Mouse (Mus musculus) embryonic fibroblast, embryonic 13.5 days (primary cell): ENCODE data around the gene Colgalt1.

Experiments
- CTCF ChIP-seq: IDR thresholded peaks from 2 replicates; pipeline ENCODE4 v1.5.1; 2011; ENCODE audit warnings: mild to moderate bottlenecking, control low read depth, low read length, moderate library complexity, borderline replicate concordance; ENCODE audit not compliant: insufficient read depth
- POLR2A ChIP-seq: IDR thresholded peaks from 2 replicates; pipeline ENCODE4 v1.6.1; 2011; ENCODE audit warnings: low read depth, mild to moderate bottlenecking, control low read depth, low read length, moderate library complexity

DNA sequence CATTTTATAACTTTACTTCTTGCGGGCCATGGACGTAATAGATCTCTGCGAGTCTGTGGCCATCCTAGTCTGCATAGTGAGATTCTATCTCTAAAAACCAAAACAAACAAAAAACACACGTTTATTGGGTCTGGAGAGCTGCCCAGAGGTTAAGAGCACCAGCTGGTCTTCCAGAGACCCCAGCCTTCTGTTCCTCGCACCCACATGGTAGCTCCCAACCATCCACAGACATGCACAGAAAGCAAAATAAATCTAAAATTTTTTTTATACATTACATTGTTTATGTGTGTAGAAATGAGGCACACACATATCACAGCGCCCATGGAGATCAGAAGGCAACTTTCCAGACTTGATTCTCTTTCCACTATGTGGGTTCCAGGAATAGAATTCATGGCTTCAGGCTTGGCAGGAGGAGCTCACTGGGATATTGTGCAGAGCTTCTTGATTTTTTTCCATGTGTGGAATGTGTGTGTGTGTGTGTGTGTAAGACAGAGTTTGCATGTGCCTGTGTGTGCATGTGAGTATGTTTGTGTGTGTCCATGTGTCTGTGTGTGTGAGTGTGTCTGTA lies 61.5 kb downstream of the Colgalt1 start:
- TF ChIP-seq CTCF (no peak), POLR2A (peak; percentile 27; the same call in 1 of the 2 replicates)
